Mouse (Mus musculus): Measurements from ENCODE around the gene Lelp1. TPM values are rescaled to one million over a fixed set of nuclear protein-coding genes. Genes with fewer than 3 reads are reported as not detected.

The Lelp1 gene
- total RNA-seq (2023) = not detected in 4 replicates

GRCm38 (mm10) chr3:92142644-92143043 lies at the start of gene Lelp1:
Gene Lelp1, minus strand, starts transcription at chr3:92142744.

DNA sequence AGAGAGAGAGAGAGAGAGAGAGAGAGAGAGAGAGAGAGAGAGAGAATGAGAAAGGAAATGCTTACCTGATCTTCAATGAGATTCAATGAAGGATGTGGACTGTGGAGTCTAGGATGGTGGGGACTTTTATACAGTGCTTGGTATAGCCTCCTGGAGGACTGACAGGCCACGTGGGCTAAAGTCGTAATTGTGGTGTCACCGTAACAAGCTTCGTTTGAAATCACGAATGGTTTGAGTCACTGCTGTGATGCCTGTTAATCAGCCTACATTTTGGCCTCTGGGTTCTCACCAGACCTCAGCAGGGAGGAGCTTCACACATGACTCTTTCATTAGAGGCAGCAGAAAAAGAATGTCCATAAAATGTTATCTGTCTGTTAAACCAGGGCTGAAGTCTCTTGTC lies 18.7 kb downstream of the Lelp1 start, which contains the start of gene Prr9:
Prr9 (minus strand) TSS at position 101 of the 400 bp plus-strand sequence.

Other genes with a start within 250 kb of the Lelp1 start
- not detected in 4 replicates for gene Pglyrp3, start 128.2 kb downstream of the Lelp1 start, total RNA-seq (2023)
- gene Lor, start 59.6 kb downstream of the Lelp1 start, total RNA-seq (2023) = not detected in 4 replicates
- gene Prr9, start 18.8 kb downstream of the Lelp1 start, total RNA-seq (2023) = not detected in 4 replicates
- gene Sprr2a1, start 73.1 kb upstream of the Lelp1 start, total RNA-seq (2023) = not detected in 4 replicates
- not detected in 4 replicates for gene Sprr2a2, start 73.2 kb upstream of the Lelp1 start, total RNA-seq (2023)
- gene Sprr2a3, start 142.7 kb upstream of the Lelp1 start, total RNA-seq (2023) = not detected in 4 replicates
- not detected in 4 replicates for gene Sprr2b, start 173.9 kb upstream of the Lelp1 start, total RNA-seq (2023)
- gene Sprr2d, start 196.4 kb upstream of the Lelp1 start, total RNA-seq (2023) = not detected in 4 replicates
- not detected in 4 replicates for gene Sprr2e, start 209.4 kb upstream of the Lelp1 start, total RNA-seq (2023)
- not detected in 4 replicates for gene Sprr2f, start 222.4 kb upstream of the Lelp1 start, total RNA-seq (2023)
- not detected in 4 replicates for gene Sprr2h, start 242.9 kb upstream of the Lelp1 start, total RNA-seq (2023)